Mouse (Mus musculus) erythroblast, embryonic 14.5 days (primary cell): Measurements from ENCODE around the gene Calhm1. TPM values are rescaled to one million over a fixed set of nuclear protein-coding genes. Genes with fewer than 3 reads are reported as not detected.

ENCODE experiments used
- H3K27me3 ChIP-seq: 2 replicates; pipeline ENCODE4 v1.6.1; 2012; ENCODE audit warnings: inconsistent platforms; ENCODE audit not compliant: control insufficient read depth
- H3K36me3 ChIP-seq: 2 replicates; pipeline ENCODE4 v1.6.1; 2012; ENCODE audit warnings: mild to moderate bottlenecking, inconsistent platforms; ENCODE audit not compliant: control insufficient read depth
- H3K4me1 ChIP-seq: 2 replicates; pipeline ENCODE4 v1.6.1; 2012; ENCODE audit warnings: inconsistent platforms; ENCODE audit not compliant: control insufficient read depth
- H3K4me3 ChIP-seq: replicated peaks from 2 replicates; pipeline ENCODE3; 2012; ENCODE audit warnings: moderate library complexity, mild to moderate bottlenecking, inconsistent platforms
- H3K9me3 ChIP-seq: 2 replicates; pipeline ENCODE4 v1.6.1; 2012; ENCODE audit warnings: low read length, inconsistent platforms, mixed read lengths; ENCODE audit not compliant: control insufficient read depth
- GATA1 ChIP-seq: IDR thresholded peaks from 2 replicates; pipeline ENCODE4 v1.6.1; 2012; ENCODE audit warnings: low read length, inconsistent platforms, mixed read lengths
- TAL1 ChIP-seq: IDR thresholded peaks from 3 replicates; pipeline ENCODE4 v1.6.1; 2012; ENCODE audit warnings: low read length, inconsistent platforms, mixed read lengths
- polyA plus RNA-seq: library from polyadenylated mRNA; stranded (reverse); fragments of >175 nt; gene quantifications from 2 replicates; pipeline ENCODE4 v1.2.3, GENCODE M21; 2012

Calhm1 gene
- polyA plus RNA-seq, 1 experiment = not detected

- peak within 1 kb of the TSS; percentile 21 for H3K4me3 ChIP-seq
Measured at GRCm38 (mm10) chr19:47178431-47179271, 34.6 kb upstream of the Calhm1 start, which contains the start of gene Neurl1a. TSS of gene Neurl1a (plus strand) at chr19:47178820.

GRCm38 (mm10) chr19:47178001-47178400, 33.9 kb upstream of the Calhm1 start:
- H3K4me3 ChIP-seq = no peak overlapping the region
- no peak for TF ChIP-seq TAL1
- TF ChIP-seq GATA1 = no peak
- peaks cover 61% of the 10 kb centered on the region for H3K27me3 ChIP-seq
- H3K36me3 ChIP-seq = no peaks in the 10 kb centered on the region
- H3K4me1 ChIP-seq = no peaks in the 10 kb centered on the region
- peaks cover 8% of the 10 kb centered on the region for H3K9me3 ChIP-seq

More at GRCm38 (mm10) chr19:47178431-47179271, 34.6 kb upstream of the Calhm1 start, which contains the start of gene Neurl1a:
- Histone ChIP-seq H3K27me3 (peaks cover 59% of the 10 kb centered on the region), H3K4me1 (no peaks in the 10 kb centered on the region), H3K9me3 (peaks cover 8% of the 10 kb centered on the region), H3K36me3 (no peaks in the 10 kb centered on the region)
- TF ChIP-seq GATA1 (no peak), TAL1 (no peak)

GRCm38 (mm10) chr19:47176916-47177505, 33.0 kb upstream of the Calhm1 start:
- Histone ChIP-seq H3K9me3 (peaks cover 5% of the 10 kb centered on the region), H3K27me3 (peaks cover 60% of the 10 kb centered on the region), H3K36me3 (no peaks in the 10 kb centered on the region), H3K4me3 (no peak overlapping the region), H3K4me1 (no peaks in the 10 kb centered on the region)
- TF ChIP-seq TAL1 = no peak
- TF ChIP-seq GATA1 = no peak

- Histone ChIP-seq H3K4me3 (no peak overlapping the region), H3K27me3 (peaks cover 47% of the 10 kb centered on the region)
- TF ChIP-seq GATA1 (no peak), TAL1 (no peak)
Measured at GRCm38 (mm10) chr19:47175472-47175871, 31.4 kb upstream of the Calhm1 start.

GRCm38 (mm10) chr19:47174515-47174914, 30.5 kb upstream of the Calhm1 start:
- no peaks in the 10 kb centered on the region for H3K4me1 ChIP-seq

More at GRCm38 (mm10) chr19:47175472-47175871, 31.4 kb upstream of the Calhm1 start:
- 0 out of 2 replicates have a peak, but pooled peaks cover 2% of the 10 kb centered on the region for H3K9me3 ChIP-seq
- no peaks in the 10 kb centered on the region for H3K36me3 ChIP-seq
- H3K4me1 ChIP-seq = no peaks in the 10 kb centered on the region

GRCm38 (mm10) chr19:47168793-47169412, 24.8 kb upstream of the Calhm1 start:
- Histone ChIP-seq H3K4me3 (no peak overlapping the region), H3K36me3 (no peaks in the 10 kb centered on the region), H3K9me3 (0 out of 2 replicates have a peak, but pooled peaks cover 2% of the 10 kb centered on the region), H3K27me3 (peaks cover 2% of the 10 kb centered on the region), H3K4me1 (peaks cover 6% of the 10 kb centered on the region; the same call in 1 of the 2 replicates)
- TF ChIP-seq GATA1 = no peak
- TF ChIP-seq TAL1 = no peak

More at GRCm38 (mm10) chr19:47174515-47174914, 30.5 kb upstream of the Calhm1 start:
- no peak overlapping the region for H3K4me3 ChIP-seq
- 0 out of 2 replicates have a peak, but pooled peaks cover 2% of the 10 kb centered on the region for H3K9me3 ChIP-seq
- TF ChIP-seq GATA1 (no peak), TAL1 (no peak)
- H3K27me3 ChIP-seq = peaks cover 38% of the 10 kb centered on the region
- no peaks in the 10 kb centered on the region for H3K36me3 ChIP-seq

GRCm38 (mm10) chr19:47168223-47168622, 24.2 kb upstream of the Calhm1 start:
- Histone ChIP-seq H3K4me3 (no peak overlapping the region), H3K36me3 (no peaks in the 10 kb centered on the region), H3K9me3 (0 out of 2 replicates have a peak, but pooled peaks cover 2% of the 10 kb centered on the region), H3K4me1 (peaks cover 6% of the 10 kb centered on the region; the same call in 1 of the 2 replicates), H3K27me3 (peaks cover 1% of the 10 kb centered on the region)
- TF ChIP-seq TAL1 = no peak
- no peak for TF ChIP-seq GATA1

- Histone ChIP-seq H3K9me3 (0 out of 2 replicates have a peak, but pooled peaks cover 2% of the 10 kb centered on the region), H3K4me3 (no peak overlapping the region), H3K36me3 (no peaks in the 10 kb centered on the region), H3K27me3 (no peaks in the 10 kb centered on the region), H3K4me1 (peaks cover 6% of the 10 kb centered on the region; the same call in 1 of the 2 replicates)
- TF ChIP-seq GATA1 (no peak), TAL1 (no peak)
Measured at GRCm38 (mm10) chr19:47167617-47168214, 23.7 kb upstream of the Calhm1 start.
